Mouse (Mus musculus): Measurements from ENCODE around the gene Prrc2b.

Gene Prrc2b

DNA sequence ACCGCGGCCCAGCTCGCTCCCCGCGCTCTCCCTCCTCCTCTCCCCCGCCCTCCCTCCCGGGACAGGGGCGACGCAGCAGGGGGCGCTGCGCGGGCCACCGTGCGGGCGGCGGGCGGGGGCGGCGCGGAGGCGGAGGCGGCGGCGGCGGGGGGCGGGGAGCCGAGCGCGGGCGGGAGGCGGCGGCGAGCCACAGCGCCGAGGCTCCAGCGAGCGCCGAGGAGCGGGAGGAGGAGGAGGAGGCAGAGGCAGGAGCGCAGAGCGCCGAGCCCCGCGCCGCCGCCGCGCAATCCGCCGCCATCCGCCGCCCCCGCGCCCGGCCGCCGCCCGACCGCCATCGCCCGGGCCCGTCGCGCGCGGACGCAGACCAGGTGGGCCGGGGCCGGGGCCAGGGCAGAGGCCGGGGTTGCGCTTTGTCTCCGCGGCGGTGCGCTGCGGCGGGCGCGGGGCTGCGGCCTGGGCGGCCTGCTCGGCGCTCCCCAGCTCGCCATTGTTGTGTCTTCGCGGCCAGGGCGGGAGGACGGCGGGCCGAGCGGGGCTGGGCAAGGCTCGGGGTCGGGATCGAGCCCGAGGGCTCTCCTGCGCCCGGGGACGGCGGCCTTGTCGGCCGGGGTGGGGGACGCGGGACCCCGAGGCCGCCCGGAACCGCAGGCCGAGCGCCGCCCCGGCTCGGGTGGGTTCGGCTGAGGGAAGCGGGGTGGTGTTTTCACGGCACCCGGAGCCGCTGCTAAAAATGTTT, at the start of gene Prrc2b:
Gene Prrc2b (plus strand): TSS at position 159 of the 736 bp plus-strand sequence.
- DNase-seq (ENCODE audit: low spot score in 2 of 2) = peak; percentile 50 to 67

DNA sequence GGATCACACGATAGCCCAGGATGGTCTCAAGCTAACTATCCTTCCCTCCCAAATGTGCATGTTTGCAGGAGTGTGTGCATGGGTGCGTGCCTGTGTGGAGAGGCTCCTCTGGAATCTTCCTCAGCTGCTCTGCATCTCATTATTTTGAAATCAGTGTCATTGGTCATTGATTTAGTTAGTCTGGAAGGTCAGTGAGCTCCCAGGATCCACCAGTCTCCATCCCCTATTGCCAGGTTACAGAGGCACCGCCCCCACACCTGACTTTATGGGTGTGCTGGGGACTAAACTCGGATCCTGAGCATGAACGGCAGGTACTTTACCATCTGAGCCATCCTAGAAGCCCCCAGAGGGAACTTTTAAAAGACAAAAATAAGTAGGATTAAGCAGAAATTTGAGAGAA, 47.9 kb upstream of the Prrc2b start:
- no peak for DNase-seq (ENCODE audit: low spot score in 2 of 2)

DNA sequence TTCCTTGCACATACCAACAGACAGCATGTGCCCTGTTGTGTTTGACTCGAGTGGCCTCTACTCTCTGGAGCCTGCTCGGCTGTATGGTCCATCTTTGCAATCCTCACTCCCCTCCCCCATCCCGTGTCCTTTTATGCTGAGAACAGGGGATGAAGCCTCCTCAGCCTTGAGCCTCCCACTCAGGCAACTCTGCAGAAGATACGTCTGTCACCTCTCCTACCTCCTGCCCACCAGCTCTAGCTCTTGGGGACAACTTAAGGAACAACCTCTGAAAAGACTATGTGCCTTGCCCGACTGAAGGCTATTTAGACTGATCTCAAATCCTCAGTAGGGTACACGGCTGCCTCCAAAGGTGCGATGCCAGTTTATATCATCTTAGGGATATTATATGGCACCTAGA, 47.3 kb upstream of the Prrc2b start:
- no peak for DNase-seq (ENCODE audit: low spot score in 2 of 2)

DNA sequence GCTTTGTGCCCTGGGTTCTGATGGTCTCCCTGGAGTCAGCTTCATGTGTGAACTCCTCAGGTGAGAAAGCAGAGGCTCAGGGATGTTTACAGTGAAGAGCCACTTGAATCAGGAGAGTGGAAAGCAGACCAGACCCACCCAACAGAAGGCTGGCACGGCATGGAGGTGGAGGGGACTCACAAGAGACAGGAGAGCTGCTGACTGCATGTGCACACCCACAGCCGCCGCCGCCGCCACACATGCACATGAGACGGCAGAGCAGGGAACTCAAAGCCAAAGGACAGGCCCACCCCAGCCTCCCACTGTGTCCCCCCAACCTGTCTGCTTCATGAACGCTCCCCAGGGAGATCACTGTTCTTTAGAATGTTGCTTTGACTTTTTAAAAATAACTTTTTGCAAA, 46.8 kb upstream of the Prrc2b start:
- no peak for DNase-seq (ENCODE audit: low spot score in 2 of 2)

DNA sequence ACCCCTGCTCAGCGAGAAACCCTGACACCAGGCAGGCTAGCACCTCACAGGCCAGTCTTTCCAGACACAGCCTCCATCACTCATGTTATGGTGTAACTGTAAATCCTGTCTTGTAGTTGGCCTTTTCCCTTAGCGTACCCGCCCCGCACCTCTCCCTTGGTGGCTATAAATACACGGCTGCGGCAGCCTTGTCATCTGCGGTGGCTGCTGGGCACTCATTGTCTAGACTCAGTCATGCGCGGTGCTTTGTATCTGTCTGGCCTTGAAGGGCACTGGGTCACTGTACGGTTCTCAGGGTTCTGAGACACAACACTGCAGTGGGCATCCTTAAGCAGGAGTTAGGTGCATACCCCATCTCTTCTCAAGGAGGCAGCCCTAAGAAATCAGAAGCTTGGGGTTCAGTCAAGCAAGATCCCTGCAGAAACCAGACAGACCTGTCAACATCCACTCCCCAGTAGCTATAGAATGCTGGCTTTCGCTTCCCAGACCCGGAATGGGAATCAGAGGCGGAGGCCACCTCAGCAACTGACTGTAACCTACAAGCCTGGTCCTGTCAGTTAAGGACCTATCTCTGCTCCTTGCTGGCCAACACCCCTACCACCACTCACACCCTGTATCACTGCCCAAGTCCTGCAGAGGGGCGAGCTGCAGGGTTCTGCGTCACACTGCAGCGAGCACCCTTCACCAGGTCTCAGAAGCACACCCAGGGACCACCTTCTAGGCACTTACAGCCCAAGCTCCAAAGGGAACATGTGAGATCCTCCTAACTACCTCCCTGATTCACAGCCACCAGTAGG, 45.6 kb upstream of the Prrc2b start:
- no peak for DNase-seq (ENCODE audit: low spot score in 2 of 2)

DNA sequence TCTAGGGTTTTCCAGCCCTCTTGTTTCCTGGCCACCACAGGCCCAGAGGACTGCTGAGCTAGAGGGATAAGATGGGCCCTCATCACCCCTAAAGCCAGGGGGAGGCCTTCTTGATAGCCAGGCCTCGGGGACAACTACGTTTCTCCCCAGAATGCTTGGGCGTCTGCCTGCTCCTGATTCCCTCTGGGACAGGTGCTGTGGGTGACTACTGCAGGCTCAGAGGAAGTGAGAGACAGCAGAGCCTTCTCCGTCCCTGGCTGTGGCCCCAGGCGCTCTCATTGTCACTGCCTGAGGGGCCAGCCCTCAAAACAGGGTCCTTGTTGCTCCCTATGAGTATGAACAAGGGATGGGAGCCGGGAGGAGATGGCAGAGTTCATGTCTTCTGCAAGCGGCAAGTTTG, 45.0 kb upstream of the Prrc2b start:
- DNase-seq (ENCODE audit: low spot score in 2 of 2) = no peak

DNA sequence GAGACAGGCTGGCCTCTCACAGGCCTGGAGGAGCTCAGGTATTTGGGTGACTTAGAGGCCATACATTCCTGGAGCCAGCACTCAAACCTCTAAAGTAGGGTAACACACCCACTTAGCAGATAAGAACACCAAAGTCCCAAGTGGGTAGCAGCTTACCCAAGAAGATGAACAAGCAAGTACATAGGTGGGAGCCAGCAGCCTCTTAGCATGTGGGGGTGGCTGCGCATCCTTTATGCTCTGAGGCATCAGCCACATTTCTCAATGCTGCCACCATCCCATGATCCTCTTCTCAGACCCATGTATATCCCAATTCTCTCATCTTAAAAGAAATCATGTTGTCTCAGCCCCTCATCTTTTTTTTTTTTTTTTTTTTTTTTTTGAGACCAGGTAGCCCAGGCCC, 39.6 kb upstream of the Prrc2b start:
- DNase-seq (ENCODE audit: low spot score in 2 of 2) = no peak

DNA sequence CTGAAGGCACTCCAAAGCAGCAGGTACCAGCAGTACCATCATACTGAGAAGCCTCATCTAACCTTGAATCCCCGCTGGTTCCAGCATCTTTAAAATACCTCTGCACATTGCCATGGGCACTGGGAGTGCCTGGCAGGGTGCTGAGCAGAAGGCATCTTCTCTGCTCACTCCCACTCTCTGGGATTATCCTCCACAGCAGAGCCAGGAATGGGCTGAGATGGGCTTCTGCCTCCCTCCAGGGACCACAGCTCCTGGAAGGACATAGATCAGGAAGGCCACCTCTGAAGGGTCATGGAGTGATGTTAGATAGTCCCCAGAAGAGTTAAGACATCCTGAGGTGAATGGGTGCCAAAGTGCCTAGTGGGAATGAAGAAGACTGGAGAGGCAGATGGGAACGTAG, 38.3 kb upstream of the Prrc2b start:
- DNase-seq (ENCODE audit: low spot score in 2 of 2) = no peak

DNA sequence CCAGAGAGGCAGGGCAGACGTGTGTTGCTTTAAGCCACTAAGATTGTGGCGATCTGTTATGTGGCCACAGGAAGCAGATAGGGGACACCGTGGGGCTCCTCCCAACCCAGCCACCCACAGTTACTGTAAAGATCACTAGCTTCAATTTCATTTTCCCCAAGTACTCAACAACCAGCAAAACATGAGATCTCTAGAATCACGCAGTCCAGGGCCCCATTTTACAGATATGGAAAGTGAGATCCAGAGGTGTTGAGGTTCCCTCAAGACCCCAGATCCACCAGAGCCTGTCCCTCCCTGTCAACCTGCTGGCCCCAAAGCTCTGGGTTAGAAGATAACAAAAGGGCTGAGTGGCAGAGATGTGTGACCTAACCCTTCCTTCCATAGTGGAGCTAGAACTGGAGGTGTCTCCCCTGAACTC, 35.0 kb upstream of the Prrc2b start:
- DNase-seq (ENCODE audit: low spot score in 2 of 2) = peak in 1 of 2 experiments; percentile 53

DNA sequence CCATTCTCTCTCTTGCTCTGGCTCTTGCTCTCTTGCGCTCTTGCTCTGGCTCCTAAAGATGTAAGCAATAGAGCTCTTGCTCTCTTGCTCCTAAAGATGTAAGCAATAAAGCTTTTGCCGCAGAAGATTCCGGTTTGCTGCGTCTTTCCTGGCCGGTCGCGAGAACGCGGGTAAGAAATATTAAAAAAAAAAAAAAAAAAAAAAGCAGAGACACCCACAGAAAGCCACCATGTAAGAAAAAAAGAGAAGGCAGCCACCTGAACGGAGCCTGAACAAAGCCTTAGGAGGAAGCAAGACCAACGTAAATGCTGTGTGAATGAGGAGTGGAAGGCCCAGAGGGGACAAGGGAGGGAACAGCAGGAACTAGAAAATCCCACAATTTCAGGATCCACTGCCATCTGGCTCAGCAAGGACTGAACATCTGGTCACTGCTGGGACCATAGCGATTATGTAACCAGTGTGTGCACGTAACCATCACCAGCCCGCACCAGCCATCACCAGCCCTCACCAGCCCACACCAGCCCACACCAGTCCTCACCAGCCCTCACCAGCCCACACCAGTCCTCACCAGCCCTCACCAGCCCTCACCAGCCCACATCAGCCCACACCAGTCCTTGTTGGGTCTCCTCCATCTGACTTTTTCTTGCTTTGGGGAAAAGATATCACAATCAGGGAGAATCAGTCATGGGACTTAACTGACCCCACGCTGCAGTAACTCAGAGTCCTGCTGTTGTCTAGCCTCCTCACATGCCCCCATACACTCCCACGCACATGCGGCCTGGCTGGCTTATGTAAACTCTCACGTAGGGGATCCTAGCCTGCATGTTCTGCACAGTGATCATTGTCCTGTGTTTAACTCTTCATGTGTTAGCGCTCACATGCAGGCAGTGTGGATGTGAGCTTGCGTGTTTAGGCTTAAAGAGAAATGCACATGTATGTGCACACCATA, 30.8 kb upstream of the Prrc2b start:
- no peak for DNase-seq (ENCODE audit: low spot score in 2 of 2)

DNA sequence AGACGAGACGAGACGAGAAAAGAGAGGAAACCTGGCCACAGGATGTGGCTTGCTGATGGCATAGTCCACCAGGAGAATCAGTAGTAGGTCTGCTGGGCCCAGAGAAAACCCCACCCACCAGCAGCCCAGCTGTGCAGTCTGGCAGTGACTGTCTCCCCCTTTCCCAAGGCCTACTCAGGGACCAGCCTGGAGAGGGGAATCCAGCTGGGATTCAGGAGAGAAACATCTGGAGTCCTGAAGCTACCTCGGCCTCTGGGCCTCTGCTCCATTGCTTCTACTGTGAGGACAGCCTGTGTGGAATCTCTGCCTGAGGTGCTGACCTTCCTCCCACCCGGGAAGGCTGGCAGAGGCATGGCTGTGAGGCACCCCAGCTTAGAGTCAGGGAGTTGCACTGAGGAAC, 29.7 kb upstream of the Prrc2b start:
- peak; percentile 34 for DNase-seq (ENCODE audit: low spot score in 2 of 2)

DNA sequence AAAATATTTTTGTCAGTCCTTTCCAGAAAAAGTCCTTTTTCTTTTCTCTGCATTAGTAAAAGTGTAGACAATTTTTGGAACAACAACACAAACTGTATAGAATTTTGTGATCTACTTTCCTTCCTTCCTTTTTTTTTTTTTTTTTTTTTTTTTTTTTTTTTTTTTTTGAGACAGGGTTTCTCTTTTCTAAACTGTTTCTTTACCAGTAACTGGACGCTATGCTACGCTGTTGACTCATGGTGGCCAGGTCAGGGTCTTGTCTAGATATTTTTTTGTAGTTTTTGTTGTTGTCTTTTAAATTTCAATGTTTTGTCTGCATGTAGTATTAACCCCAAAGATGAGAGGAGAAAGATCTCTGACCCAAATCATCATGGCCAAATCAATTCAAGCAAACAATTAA, 29.1 kb upstream of the Prrc2b start:
- DNase-seq (ENCODE audit: low spot score in 2 of 2) = no peak

DNA sequence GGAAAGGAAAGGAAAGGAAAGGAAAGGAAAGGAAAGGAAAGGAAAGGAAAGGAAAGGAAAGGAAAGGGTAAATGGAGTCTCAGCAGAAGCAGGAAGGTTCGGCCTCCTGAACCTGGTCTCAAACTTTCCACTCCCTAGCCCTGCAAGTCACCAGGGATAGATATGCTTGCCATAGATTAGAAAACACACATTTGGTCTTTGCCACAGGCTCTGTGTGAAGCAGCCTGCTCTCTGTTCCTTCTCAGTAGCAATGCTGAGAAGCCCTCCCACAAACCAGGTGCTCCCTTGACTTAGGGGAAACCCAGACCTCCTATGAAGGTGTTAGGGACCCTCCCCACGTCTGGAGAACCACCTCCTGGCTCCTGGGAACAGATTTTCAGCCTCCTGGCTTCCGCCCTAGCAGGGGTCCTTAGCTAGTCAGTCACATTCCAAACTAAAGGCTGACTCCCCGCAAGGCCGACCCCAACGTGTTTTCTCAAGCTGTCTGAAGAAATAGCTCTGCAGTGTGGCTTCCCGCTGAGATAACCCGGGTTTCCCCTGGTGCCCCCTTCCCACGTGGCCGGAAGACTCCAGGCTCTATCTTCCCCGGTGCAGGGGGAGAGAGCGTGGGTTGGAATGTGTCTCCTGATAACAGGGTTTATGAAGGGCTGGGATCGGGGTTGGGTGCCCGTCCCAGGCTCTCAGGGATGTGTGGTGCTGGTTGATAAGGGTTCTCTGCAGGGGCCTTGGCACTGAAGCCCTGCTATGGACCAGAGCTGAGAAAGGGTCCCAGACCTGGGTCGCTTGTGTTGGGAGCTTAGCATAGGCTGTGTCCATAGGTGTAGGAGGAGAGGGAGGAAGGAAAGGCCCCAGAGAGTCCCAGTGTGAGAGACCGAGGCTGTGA, 23.0 kb upstream of the Prrc2b start:
- no peak for DNase-seq (ENCODE audit: low spot score in 2 of 2)

DNA sequence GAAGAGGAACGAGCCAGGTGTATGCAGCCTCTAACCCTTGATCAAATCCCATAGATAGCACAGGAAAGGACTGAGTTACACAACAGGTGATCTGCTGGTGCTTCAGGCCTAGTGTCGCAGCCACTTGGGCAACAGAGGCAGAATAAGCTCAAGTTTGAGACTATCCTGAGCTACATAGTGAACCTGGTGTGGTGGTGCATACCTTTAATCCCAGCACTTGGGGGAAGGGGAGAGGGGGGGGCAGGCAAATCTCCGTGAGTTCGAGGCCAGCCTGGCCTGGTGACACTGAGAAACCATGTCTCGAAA, 22.4 kb upstream of the Prrc2b start:
- no peak for DNase-seq (ENCODE audit: low spot score in 2 of 2)

DNA sequence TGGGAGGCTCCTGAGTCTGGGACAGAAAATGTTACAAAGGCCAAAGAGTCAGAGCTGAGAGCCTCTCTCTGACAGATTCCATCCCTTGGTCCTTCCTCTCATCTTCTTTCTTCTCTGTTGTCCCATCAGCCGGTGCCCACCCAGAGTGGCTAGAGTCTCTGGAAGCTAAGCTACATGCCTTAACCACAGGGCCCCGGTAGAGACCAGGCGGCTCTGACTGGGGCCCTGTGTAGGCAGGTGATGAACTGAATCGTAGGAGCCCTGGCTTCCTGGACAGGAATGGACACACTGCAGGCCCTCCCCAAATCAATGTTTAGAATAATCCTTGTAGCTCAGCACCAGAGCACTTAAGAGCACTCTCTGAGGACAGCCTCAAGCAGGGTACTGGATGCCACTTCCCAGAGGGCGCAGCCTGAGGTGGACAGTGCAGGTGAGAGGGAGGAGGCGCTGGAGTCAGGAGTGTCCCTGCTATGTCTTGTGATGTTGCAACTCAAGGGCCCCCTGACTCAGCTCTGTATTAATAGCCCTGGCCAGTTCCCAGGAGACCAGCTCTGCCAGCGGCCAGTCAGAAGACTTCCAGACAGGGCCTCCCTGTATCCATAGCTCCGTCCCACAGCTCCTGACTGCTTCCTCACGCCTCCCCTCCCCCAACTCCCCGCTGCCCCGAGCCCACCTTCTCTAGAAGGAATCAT, 21.4 kb upstream of the Prrc2b start:
- DNase-seq (ENCODE audit: low spot score in 2 of 2) = no peak

DNA sequence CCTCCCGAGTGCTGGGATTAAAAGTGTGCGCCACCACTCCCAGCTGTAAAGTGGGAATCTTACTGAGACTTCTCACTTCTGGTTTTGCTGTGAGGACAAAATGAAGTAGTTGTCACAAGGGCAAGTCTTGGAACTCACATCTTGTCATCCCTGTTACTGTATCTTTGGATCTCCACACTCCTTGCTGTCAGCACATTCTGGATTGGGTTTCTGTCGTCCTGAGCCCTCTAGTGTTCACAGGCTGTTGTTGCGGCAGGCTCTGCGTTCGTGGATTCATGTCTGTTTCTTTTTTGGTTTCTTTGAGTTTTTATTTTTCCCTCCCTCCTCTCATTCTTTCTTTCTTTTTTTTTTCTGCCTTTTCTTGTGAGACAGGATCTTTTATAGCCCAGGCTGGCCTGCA, 20.4 kb upstream of the Prrc2b start:
- DNase-seq (ENCODE audit: low spot score in 2 of 2) = peak in 1 of 2 experiments; percentile 44

DNA sequence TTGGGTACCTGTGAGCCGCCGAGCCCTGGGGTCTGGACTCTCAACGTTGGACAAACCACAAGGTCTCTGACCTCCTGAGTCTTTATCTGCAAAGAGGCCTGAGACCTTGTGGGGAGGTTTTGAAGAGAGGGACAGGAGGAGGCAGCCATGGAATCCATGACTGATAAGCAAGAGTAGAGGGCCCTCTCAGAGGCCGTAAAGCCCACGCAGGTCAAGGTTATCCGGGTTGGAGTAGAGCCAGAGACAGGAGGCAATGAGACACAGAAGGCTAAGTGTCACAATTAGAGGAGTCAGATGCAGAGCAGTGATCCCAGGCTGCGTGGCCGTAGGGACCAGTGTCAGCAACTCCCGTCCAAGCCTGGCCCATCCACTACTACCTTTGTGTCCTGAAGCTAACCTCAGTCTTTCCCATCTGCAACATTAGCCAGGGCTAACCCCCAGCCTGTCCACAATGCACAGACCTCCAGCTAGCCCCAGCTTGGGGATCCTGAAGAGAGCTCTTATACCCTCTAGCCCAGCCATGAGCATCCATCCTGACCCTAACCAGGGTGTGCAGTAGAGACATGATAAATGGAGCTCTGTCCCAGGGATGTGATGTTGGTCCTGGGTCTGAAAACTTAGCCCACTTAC, 19.6 kb upstream of the Prrc2b start:
- DNase-seq (ENCODE audit: low spot score in 2 of 2) = no peak

DNA sequence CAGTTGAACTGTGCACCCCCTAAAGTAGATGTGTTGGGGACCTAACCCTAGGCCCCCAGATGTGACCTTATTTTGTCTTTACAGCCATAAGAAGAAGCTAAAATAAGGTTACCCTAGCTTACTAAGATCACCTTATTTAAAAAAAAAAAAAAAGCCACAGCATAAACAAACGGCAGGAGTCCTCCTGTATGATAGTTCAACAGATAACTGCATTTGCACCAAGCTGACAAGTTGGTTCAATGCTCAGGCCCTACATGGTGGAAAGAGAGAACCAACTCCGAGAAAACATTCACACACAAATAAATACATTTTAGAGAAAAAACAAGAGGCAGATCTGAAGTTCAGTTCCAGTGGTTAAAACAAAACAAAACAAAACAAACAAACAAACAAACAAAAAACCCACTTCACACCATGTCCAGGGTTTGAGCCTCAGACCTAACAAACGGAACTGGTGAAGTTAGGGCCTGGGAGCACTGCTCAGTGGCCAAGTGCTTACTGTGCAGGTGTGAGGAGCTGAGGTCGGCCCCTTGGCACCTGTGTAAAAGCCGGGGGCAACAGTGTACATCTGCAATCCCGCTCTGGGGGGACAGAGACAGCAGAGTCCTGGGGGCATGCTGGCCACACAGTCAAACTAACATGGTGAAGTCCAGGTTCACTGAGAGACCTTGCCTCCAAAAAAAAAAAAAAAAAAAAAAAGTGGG, 18.9 kb upstream of the Prrc2b start:
- DNase-seq (ENCODE audit: low spot score in 2 of 2) = no peak

DNA sequence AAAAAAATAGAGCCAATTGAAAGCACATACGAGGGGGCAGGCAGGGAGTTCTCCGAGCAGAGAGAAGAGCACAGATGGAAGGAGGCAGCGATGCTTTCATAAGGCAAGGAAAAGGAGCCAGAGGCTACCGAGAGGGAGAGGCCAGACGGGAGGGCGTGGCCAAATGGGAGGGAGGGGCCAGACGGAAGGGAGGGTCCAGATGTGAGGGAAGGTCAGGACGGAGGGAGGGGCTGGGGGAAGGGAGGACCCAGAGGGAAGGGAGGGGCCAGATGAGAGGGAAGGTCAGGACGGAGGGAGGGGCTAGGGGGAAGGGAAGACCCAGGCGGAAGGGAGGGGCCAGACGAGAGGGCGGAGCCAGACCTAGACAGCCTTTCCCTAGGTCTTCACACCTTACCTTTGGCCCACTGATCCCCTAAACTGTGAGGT, 18.3 kb upstream of the Prrc2b start:
- DNase-seq (ENCODE audit: low spot score in 2 of 2) = peak; percentile 30 to 49

DNA sequence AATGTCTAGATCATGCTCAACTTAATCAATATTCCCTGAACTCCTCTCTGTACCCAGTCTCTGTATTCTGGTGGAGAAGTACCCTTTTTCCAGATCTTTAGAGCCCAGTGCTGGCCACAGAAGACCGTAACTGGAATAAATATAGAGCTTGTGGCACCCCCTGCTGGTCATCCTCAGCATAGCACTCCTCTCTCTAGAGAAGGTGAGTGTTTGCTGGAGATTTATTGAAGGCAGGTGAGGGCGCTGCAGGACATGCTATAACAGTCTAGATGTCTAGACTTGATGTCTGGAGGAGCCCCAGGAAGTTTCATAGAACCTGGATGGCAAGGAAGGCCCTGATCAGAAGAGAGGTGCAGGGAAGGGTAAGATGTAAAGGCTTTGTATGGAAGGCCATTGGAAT, 16.8 kb upstream of the Prrc2b start:
- peak; percentile 81 to 89 for DNase-seq (ENCODE audit: low spot score in 2 of 2)
